Mouse (Mus musculus): Measurements from ENCODE around the gene Fam120a.

Gene Fam120a

GRCm38 (mm10) chr13:48965559-48966525 lies 2.0 kb downstream of the Fam120a start:
- DNase-seq (ENCODE audit: low spot score): peak; percentile 64

GRCm38 (mm10) chr13:48964850-48965249 lies 3.0 kb downstream of the Fam120a start:
- no peak for DNase-seq (ENCODE audit: low spot score)

GRCm38 (mm10) chr13:48963111-48963510 lies 4.7 kb downstream of the Fam120a start:
- DNase-seq (ENCODE audit: low spot score): no peak

- no peak for DNase-seq (ENCODE audit: low spot score)
These were observed 5.3 kb downstream of the Fam120a start for GRCm38 (mm10) chr13:48962519-48962918.

GRCm38 (mm10) chr13:48958608-48959007 lies 9.2 kb downstream of the Fam120a start:
- no peak for DNase-seq (ENCODE audit: low spot score)

- no peak for DNase-seq (ENCODE audit: low spot score)
These were observed 13.0 kb downstream of the Fam120a start for GRCm38 (mm10) chr13:48954825-48955224.

GRCm38 (mm10) chr13:48950600-48951241 lies 17.1 kb downstream of the Fam120a start:
- no peak for DNase-seq (ENCODE audit: low spot score)

GRCm38 (mm10) chr13:48948951-48949350 lies 18.9 kb downstream of the Fam120a start:
- no peak for DNase-seq (ENCODE audit: low spot score)

- no peak for DNase-seq (ENCODE audit: low spot score)
These were observed 23.2 kb downstream of the Fam120a start for GRCm38 (mm10) chr13:48944571-48944970.

GRCm38 (mm10) chr13:48942471-48942870 lies 25.3 kb downstream of the Fam120a start:
- no peak for DNase-seq (ENCODE audit: low spot score)

- DNase-seq (ENCODE audit: low spot score): no peak
These were observed 26.0 kb downstream of the Fam120a start for GRCm38 (mm10) chr13:48941773-48942172.

GRCm38 (mm10) chr13:48934597-48934996 lies 33.2 kb downstream of the Fam120a start:
- DNase-seq (ENCODE audit: low spot score): no peak

GRCm38 (mm10) chr13:48932692-48933091 lies 35.1 kb downstream of the Fam120a start:
- no peak for DNase-seq (ENCODE audit: low spot score)

- no peak for DNase-seq (ENCODE audit: low spot score)
These were observed 36.1 kb downstream of the Fam120a start for GRCm38 (mm10) chr13:48931687-48932086.

GRCm38 (mm10) chr13:48931232-48931631 lies 36.6 kb downstream of the Fam120a start:
- no peak for DNase-seq (ENCODE audit: low spot score)

- DNase-seq (ENCODE audit: low spot score): no peak
These were observed 38.2 kb downstream of the Fam120a start for GRCm38 (mm10) chr13:48929535-48930110.

- no peak for DNase-seq (ENCODE audit: low spot score)
These were observed 40.2 kb downstream of the Fam120a start for GRCm38 (mm10) chr13:48927609-48928008.

GRCm38 (mm10) chr13:48922712-48923111 lies 45.1 kb downstream of the Fam120a start:
- DNase-seq (ENCODE audit: low spot score): no peak

- no peak for DNase-seq (ENCODE audit: low spot score)
These were observed 46.6 kb downstream of the Fam120a start for GRCm38 (mm10) chr13:48921256-48921655.

GRCm38 (mm10) chr13:48919756-48920415 lies 47.9 kb downstream of the Fam120a start:
- no peak for DNase-seq (ENCODE audit: low spot score)

- DNase-seq (ENCODE audit: low spot score): no peak
These were observed 50.7 kb downstream of the Fam120a start for GRCm38 (mm10) chr13:48917113-48917599.

GRCm38 (mm10) chr13:48913680-48914079 lies 54.1 kb downstream of the Fam120a start:
- peak; percentile 53 for DNase-seq (ENCODE audit: low spot score)

Data from testis, postnatal 14 days (tissue).